In genomic region chr10:62486618-62487415, GRCm38 (mm10) we compare ENCODE assay signal across 7 mouse cellular contexts. TPM values are rescaled to one million over a fixed set of nuclear protein-coding genes. Genes with fewer than 3 reads are reported as not detected.
A peak's percentile ranks its signal among the peaks of the same experiment; 100 is the strongest.
DNase-seq lines count a peak whose midpoint lies in the region; ATAC-seq lines count a peak whose summit lies in the region.

Gene Vps26a, minus strand, starts transcription at chr10:62486805.

- H3K9me3 ChIP-seq in intestine, embryonic 16.5 days (ENCODE audit: control insufficient read depth, low read length): no peaks in the 10 kb centered on the region
- H3K9me3 ChIP-seq in midbrain, embryonic 11.5 days (ENCODE audit: control insufficient read depth, low read length): no peaks in the 10 kb centered on the region

- H3K27ac ChIP-seq in intestine, embryonic 16.5 days (ENCODE audit: low read length): peak within 1 kb of the TSS; percentile 92
- H3K27ac ChIP-seq in midbrain, embryonic 11.5 days (ENCODE audit: low read depth, low read length): peak within 1 kb of the TSS; percentile 80

- intact Hi-C loops in left cerebral cortex, postnatal 36 days (cut with DNase I): loop anchor here (1.0 to 5.0 kb wide), 2 partner anchors 40 to 147 kb away; partner anchors contain the start of genes 4930507D05Rik and Supv3l1

- peaks cover 8% of the 10 kb centered on the region for H3K4me1 ChIP-seq in intestine, embryonic 16.5 days (ENCODE audit: control insufficient read depth, insufficient read depth, low read length)
- no peaks in the 10 kb centered on the region for H3K4me1 ChIP-seq in midbrain, embryonic 11.5 days (ENCODE audit: control insufficient read depth, insufficient read depth, low read length)

- peak within 1 kb of the TSS; percentile 94 for H3K9ac ChIP-seq in intestine, embryonic 16.5 days (ENCODE audit: low read depth, low read length)
- peak within 1 kb of the TSS; percentile 87 for H3K9ac ChIP-seq in midbrain, embryonic 11.5 days (ENCODE audit: low read length)

- H3K4me3 ChIP-seq in intestine, embryonic 16.5 days (ENCODE audit: low read length): peak within 1 kb of the TSS; percentile 97
- peak within 1 kb of the TSS; percentile 95 for H3K4me3 ChIP-seq in midbrain, embryonic 11.5 days (ENCODE audit: low read depth, low read length)

- ATAC-seq in intestine, embryonic 16.5 days: peak; percentile 90
- peak; percentile 90 for ATAC-seq in midbrain, embryonic 11.5 days (ENCODE audit: low FRiP score)

- DNase-seq in adrenal gland, adult 8-10 months: peak; percentile 100
- DNase-seq in embryo, embryonic 9.5 days (ENCODE audit: extremely low spot score): peak; percentile 100
- peak; percentile 94 to 97 for DNase-seq in gastrocnemius, postnatal 4 days (ENCODE audit: low spot score in 2 of 2)
- DNase-seq in left cerebral cortex, postnatal 36 days (ENCODE audit: low spot score in 2 of 2): peak; percentile 97
- peak; percentile 100 for DNase-seq in midbrain, embryonic 11.5 days (ENCODE audit: low spot score, missing footprints)
- DNase-seq in skeletal muscle tissue, adult 2 months (ENCODE audit: low read depth, low spot score): peak; percentile 100

- under 1% methylated on average over 58 of the region's 59 CpGs for WGBS in intestine, embryonic 16.5 days
- under 1% methylated on average over 59 of the region's 59 CpGs for WGBS in midbrain, embryonic 11.5 days

- H3K27me3 ChIP-seq in intestine, embryonic 16.5 days (replicated peaks; ENCODE audit: control insufficient read depth, insufficient read depth, low read length): no peaks in the 10 kb centered on the region
- no peaks in the 10 kb centered on the region for H3K27me3 ChIP-seq in midbrain, embryonic 11.5 days (ENCODE audit: control insufficient read depth, insufficient read depth, low read length)

- H3K36me3 ChIP-seq in intestine, embryonic 16.5 days (ENCODE audit: control insufficient read depth, insufficient read depth, low read length): no peaks in the 10 kb centered on the region
- H3K36me3 ChIP-seq in midbrain, embryonic 11.5 days (ENCODE audit: control insufficient read depth, insufficient read depth, low read length): no peaks in the 10 kb centered on the region

- H3K4me2 ChIP-seq in intestine, embryonic 16.5 days (ENCODE audit: low read depth, low read length): peak within 1 kb of the TSS; percentile 80
- H3K4me2 ChIP-seq in midbrain, embryonic 11.5 days: peak within 1 kb of the TSS; percentile 73

RNA-seq across cellular contexts. Expression of gene Vps26a, which starts in this region (rescaled TPM):
- 10 to 100 TPM; 45.2 to 60.6 (median 55.4) TPM for total RNA-seq in adrenal gland, adult 8-10 months (2022)
- total RNA-seq in gastrocnemius, postnatal 4 days (2021): 10 to 100 TPM; 30.4 to 32.8 TPM
- polyA plus RNA-seq in intestine, embryonic 16.5 days (2015; fragmentation: Nextera tagmentation; extraction: Ambion mirVana): 135 and 143 TPM in 2 replicates
- 10 to 100 TPM; 45.8 to 53.8 TPM for total RNA-seq in left cerebral cortex, postnatal 36 days (2021)
- 107 and 117 TPM in 2 replicates for polyA plus RNA-seq in midbrain, embryonic 11.5 days (2014; fragmentation: Nextera tagmentation; extraction: Ambion mirVana)

Comparison
In these comparisons a context has a peak if more than half of its experiments do, and no peak if none do; other contexts are left out.
1. Peak in every context shown above with its lines: DNase-seq, ATAC-seq, H3K4me3 ChIP-seq and H3K27ac ChIP-seq.